Mouse (Mus musculus): ENCODE data around the gene Rtn1.

Gene Rtn1

GRCm38 (mm10) chr12:72373916-72374615 lies 34.8 kb downstream of the Rtn1 start:
- no peak for DNase-seq (ENCODE audit: low spot score)

DNA sequence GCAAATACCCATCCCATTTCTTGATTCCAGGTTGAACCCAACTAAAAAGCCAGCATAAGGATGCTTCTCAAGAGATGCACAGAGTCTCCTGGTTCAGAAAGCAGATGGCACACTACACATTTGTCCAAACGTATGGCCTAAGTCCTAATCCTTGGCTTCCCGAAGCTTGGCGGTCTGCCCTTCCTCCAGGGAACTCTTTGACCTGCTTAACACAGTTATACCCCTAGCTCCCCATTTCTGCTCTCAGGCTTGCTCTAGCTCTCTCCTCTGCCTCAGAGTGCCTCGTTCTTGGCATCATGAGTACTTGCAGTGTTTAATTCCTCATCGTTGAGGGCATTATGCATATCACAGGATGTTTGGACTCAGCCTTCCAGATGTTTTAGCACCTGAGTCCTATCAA lies 38.8 kb downstream of the Rtn1 start:
- no peak for DNase-seq (ENCODE audit: low spot score)

DNA sequence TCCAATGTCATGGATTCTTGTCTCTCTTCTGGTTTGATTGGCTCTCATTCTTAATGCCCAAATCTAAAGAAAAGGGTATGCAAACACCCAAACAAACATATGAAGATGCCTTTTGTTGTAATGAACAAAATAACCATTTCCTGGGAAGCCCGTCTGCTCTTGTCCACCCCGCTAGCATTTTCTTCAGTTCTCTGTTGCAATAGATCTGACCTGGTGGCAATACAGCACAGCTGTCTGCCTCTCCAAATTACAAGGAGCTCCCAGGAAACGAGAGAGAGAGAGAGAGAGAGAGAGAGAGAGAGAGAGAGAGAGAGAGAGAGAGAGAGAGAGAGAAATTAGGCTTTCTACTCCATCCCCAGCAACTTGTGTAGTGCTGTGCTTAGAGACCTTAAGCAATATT lies 42.1 kb downstream of the Rtn1 start:
- no peak for DNase-seq (ENCODE audit: low spot score)

- no peak for DNase-seq (ENCODE audit: low spot score)
Observed at GRCm38 (mm10) chr12:72366104-72366437, 42.8 kb downstream of the Rtn1 start.

DNA sequence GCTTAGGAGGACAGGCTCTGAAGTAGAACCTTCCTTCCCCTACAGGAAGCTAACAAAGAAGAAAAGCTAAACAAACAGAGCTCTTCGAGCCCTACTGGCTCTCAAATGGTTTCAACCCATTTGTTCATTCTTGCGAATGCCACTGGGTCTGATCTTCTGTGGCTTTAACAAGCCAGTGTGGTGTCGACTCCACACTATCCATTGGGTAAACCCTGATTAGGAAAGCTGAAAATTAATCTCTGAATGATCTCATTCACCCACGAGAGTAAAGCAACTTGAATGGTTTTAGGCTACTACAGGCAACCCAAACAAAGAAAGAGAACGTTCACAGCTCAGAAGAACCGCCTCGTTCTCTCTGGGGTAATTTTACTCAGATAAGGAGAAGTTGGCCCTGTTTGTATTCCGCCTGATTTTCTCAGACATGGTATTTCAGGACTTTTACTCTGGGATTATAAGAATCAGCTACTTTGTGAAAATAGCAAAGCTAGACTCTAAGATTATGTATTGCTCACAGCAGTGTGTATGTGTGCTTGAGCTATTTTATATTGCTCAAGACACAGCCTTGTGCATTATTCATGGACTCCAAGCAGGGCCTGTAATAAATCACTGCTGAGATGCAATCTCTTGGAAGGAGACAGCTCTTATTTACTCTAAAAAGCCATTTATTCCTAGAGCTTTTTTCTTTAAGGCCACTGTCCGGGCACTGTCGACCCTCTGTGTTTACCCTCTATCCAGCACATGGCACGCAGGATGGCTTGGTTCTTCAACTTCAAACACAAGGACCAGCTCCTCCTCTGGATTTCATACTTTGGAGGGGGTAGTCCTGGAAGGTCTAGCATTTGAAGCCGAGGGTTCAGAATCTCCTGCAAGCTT lies 43.4 kb downstream of the Rtn1 start:
- no peak for DNase-seq (ENCODE audit: low spot score)

DNA sequence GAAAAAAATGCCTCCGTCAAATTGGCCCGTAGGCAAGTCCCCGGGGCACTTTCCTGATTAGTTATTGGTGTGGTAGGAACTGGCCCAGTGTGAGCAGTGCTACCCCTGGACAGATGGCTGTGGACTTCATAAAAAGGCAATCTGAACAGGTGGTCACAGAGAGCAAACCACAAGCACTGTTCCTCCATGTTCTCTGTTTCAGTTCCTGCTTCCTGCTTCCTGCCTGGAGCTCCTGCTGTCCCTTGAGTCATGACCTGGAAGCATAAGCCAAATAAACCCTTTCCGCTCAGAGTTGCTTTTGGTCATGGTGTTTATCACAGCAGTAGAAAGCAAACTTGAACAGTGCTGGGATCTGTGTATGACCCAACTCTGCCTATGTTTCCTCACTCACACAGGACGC lies 44.3 kb downstream of the Rtn1 start:
- DNase-seq (ENCODE audit: low spot score) = no peak

- no peak for DNase-seq (ENCODE audit: low spot score)
Observed at GRCm38 (mm10) chr12:72361701-72362354, 47.0 kb downstream of the Rtn1 start.

DNA sequence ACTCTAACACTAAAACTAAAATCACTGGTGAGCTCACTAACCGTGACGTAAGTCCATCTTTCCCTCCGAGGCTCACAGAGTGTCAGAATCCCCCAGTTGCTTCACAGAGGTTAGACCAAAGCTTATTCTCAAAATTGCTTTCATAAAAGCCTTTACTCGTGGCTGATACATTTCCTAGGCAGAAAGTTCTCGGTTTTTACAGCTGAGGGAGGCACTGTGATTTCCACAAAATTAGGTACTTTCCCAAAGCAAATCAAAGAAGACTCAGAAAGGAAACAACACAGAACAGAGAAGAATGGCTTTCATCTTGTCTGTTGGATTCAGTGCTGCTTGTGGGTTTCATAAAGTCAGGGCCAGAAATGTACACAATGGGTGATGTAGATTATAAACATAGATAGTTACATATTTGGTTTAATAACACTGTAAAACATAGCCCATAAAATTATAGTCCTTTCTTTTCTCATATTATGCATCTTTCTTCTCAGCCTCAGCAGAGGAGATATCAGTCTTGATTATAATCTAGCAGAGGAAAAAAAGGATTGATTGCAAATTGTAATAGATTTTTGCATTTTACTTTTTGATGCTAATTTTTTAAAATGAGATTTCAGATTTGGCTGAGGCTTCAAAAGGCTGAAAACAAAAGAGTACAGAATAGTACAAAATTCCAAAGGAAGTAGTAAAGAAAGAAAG lies 47.8 kb downstream of the Rtn1 start:
- no peak for DNase-seq (ENCODE audit: low spot score)

GRCm38 (mm10) chr12:72359903-72360302 lies 49.0 kb downstream of the Rtn1 start:
- no peak for DNase-seq (ENCODE audit: low spot score)

- no peak for DNase-seq (ENCODE audit: low spot score)
Observed at GRCm38 (mm10) chr12:72357667-72358420, 51.0 kb downstream of the Rtn1 start.

- DNase-seq (ENCODE audit: low spot score) = no peak
Observed at GRCm38 (mm10) chr12:72354241-72354640, 54.6 kb downstream of the Rtn1 start.

- DNase-seq (ENCODE audit: low spot score) = no peak
Observed at GRCm38 (mm10) chr12:72353506-72353905, 55.3 kb downstream of the Rtn1 start.

DNA sequence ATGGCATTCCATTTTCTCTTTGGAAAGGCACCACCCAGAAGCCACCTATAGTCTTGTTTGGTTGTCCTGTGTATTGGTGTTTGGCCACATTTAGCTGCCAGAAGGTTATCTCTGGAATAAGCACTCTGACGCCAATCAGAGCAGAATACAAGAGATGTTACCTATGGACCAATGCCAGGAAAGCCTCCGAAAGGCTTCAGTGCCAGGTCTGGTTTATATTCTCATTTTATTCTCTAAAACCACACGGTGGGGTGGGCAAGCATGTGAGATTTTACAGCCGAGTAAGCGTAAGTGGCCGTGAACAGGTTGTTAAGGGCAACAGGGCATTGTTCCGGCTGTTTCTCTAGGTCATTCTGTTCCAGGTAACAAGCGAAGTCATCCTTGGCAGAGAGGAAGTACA lies 60.3 kb downstream of the Rtn1 start:
- DNase-seq (ENCODE audit: low spot score) = no peak

GRCm38 (mm10) chr12:72347184-72347583 lies 61.7 kb downstream of the Rtn1 start:
- DNase-seq (ENCODE audit: low spot score) = no peak

DNA sequence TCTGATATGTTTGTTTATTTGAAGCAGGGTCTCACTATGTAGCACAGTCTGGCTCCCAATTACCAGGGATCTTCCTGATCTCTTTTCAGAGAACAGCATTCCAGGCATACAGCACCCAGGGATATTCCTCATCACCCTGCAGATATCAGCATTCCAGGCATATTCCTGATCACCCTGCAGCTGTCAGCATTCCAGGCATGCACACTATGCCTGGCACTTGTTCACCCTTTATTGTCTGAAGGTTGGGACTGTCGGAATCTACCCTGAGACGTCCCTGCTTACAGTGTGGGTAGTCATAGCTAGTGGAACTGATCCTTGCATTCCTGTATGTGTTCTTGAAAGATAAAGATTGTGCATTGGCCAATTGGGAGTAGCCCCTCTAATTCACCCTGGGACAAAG lies 65.2 kb downstream of the Rtn1 start:
- no peak for DNase-seq (ENCODE audit: low spot score)

DNA sequence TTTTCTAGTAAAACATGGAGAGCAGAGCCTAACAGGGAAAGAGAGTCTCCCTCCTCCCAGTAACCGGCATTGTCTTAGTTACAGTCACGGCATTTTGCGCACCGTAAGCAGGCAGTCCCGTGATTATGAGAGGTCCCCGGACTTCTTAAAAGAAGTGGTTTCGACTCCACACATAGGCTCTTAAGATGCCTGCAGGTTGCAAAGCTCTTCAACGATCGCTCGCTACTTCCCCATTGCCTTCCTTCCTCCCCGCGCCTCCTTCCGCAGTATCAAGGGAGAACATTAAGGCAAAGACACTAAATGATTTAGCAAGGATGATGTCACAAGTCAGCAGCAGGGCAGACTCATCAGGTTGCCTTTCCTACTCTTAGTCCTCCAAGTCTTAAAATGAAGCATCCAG lies 72.8 kb downstream of the Rtn1 start:
- no peak for DNase-seq (ENCODE audit: low spot score)

GRCm38 (mm10) chr12:72332488-72333013 lies 76.3 kb downstream of the Rtn1 start:
- DNase-seq (ENCODE audit: low spot score) = no peak

DNA sequence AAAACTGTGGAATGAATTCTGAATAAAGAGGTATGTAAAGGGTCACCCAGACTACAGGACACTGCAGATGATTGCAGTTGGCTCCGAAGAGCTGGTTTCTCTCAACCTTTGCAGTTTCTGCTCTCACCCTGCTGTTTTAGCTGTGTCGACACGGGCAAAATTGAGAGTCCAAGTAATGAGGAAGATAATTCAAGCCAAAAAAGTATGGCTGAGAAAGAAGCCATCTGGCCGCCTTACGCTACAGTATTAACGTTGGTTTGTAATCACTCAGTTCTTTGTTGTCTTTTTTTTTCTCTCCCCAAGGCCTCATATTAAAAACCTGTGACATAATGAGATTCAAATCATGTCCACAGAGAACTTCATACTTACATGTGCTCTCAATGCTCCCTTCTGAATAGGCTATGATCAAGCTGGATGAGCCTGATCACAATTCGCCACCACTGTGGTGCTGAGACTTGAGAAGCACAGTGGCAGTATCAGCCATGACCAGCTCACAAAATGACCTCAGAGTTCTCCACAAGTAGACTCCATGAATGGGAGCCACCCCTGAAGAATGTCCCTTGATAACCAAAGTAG lies 76.9 kb downstream of the Rtn1 start:
- no peak for DNase-seq (ENCODE audit: low spot score)

DNA sequence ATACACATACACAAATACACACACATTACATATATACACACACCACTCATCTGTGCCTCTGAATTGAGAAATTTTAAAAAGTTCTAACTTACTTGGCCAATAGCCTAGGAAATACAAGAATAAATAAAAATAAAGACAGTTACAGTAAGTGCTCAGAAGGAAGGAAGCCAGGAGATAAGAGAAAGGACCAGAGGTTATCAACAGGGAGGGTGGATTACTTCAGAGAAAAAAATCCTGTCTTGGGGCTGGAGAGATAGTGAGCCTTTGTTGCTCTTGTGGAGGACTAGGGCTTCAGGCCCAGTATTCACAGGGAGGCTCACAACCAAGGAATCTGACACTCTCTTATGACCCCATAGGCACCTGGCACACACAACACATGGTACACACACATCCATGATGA lies 82.8 kb downstream of the Rtn1 start:
- DNase-seq (ENCODE audit: low spot score) = no peak

GRCm38 (mm10) chr12:72325025-72325424 lies 83.8 kb downstream of the Rtn1 start:
- no peak for DNase-seq (ENCODE audit: low spot score)

- DNase-seq (ENCODE audit: low spot score) = no peak
Observed at GRCm38 (mm10) chr12:72324210-72324871, 84.5 kb downstream of the Rtn1 start.

All from layer of hippocampus, adult 9-10 months (tissue).